Mouse (Mus musculus) forebrain, embryonic 13.5 days (tissue): Measurements from ENCODE around the gene Prkca. TPM values are rescaled to one million over a fixed set of nuclear protein-coding genes. Genes with fewer than 3 reads are reported as not detected.

Experiments
- ATAC-seq: fragments of 200-750 bp; cut with Nextera tagmentation; 2 replicates; pipeline ENCODE4 v1.8.0; 2017
- H3K27ac ChIP-seq: fragments of 300-500 bp; sonication (generic); 2 replicates; pipeline ENCODE4 v1.5.1; 2015; ENCODE audit warnings: inconsistent platforms, mild to moderate bottlenecking, moderate library complexity
- H3K27me3 ChIP-seq: fragments of 300-500 bp; sonication (generic); 2 replicates; pipeline ENCODE4 v1.6.1; 2015; ENCODE audit warnings: mild to moderate bottlenecking, inconsistent platforms
- H3K36me3 ChIP-seq: fragments of 300-500 bp; sonication (generic); 2 replicates; pipeline ENCODE4 v1.6.1; 2015; ENCODE audit warnings: mild to moderate bottlenecking, inconsistent platforms; ENCODE audit not compliant: poor library complexity, severe bottlenecking
- H3K4me1 ChIP-seq: fragments of 300-500 bp; sonication (generic); 2 replicates; pipeline ENCODE4 v1.6.1; 2015; ENCODE audit warnings: inconsistent platforms
- H3K4me2 ChIP-seq: fragments of 300-500 bp; sonication (generic); 2 replicates; pipeline ENCODE4 v1.6.1; 2015; ENCODE audit warnings: inconsistent platforms, mild to moderate bottlenecking, moderate library complexity
- H3K4me3 ChIP-seq: fragments of 300-500 bp; sonication (generic); 2 replicates; pipeline ENCODE4 v1.5.1; 2015; ENCODE audit warnings: mild to moderate bottlenecking, inconsistent platforms
- H3K9ac ChIP-seq: fragments of 300-500 bp; sonication (generic); 2 replicates; pipeline ENCODE4 v1.6.1; 2015; ENCODE audit warnings: mild to moderate bottlenecking, inconsistent platforms
- H3K9me3 ChIP-seq: fragments of 300-500 bp; sonication (generic); replicated peaks from 2 replicates; pipeline ENCODE4 v1.6.1; 2016; ENCODE audit warnings: inconsistent platforms
- WGBS: fragments of 180-500 bp; shearing (Covaris S2); methylation state at CpG from one replicate; pipeline ENCODE4 v1.1.7; 2015; 5-methylcytosine and 5-hydroxymethylcytosine counted together
- polyA plus RNA-seq: library from polyadenylated mRNA; unstranded; fragments of >200 nt; fragmentation: Nextera tagmentation; extraction: Ambion mirVana; gene quantifications from 2 replicates; pipeline ENCODE4 v1.2.1, GENCODE M21; 2015

Gene Prkca
- polyA plus RNA-seq, 1 experiment from 2014 or later = 4.2 TPM

DNA sequence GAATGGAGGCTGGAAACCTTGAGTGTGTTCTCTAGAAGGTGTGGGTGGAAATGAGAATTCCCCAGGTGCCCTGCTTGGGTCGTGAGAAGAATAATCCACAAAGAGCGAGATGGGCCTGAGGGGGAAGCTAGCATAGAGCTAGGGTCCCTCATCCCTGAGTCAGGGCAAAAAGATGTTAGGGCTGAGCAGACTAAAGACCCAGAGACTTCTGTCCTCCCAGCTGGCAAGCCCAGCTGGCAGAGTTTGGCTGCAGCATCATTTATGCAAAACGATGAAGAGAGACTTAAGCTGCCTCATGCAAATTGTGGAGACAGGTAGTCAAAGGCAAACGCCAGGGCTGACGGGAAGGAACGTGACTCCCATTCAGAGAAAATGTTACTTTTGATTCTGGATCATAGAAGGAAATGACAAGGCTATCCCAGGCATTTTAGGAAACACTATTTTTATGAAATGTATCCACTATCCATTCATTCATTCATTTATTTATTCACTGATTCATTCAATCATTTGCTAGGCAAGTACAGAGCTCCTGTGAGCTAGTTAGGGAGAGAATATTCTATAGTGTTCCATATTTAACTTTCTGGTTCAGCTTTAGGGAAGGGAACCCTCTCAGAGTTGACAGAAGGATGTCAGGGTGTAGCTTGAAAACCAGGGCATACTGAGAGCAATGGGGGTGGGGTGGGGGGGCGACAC, 139.4 kb downstream of the Prkca start:
- H3K4me2 ChIP-seq = no peak overlapping the region
- peak overlapping the region; percentile 53; the same call in 1 of the 2 replicates for H3K27ac ChIP-seq
- H3K9ac ChIP-seq = no peak overlapping the region
- no peaks in the 10 kb centered on the region for H3K9me3 ChIP-seq
- 38% methylated on average over 7 of the region's 7 CpGs for WGBS
- H3K36me3 ChIP-seq = no peaks in the 10 kb centered on the region
- H3K4me3 ChIP-seq = no peak overlapping the region
- peaks cover 27% of the 10 kb centered on the region for H3K4me1 ChIP-seq
- H3K27me3 ChIP-seq = no peaks in the 10 kb centered on the region
- ATAC-seq = peak; percentile 69

DNA sequence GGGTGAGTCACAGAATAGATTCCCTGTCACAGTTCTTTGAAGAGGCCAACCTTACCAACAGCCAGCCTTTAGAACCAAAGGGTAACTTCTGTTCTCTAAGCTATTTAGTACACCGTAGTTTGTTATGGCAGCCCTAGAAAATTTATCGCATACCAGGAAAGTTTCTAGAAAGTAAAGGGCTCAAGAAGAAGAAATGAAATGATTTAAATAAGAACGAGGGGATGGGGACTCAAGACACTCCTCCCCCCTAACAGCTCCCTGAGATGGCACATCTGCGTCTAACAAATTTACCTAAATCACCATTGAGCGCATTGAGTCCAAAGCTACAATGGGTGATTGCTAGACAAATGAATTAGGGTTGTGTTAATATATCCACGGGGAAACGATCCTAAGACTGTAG, 140.9 kb downstream of the Prkca start:
- no peak for ATAC-seq
- Histone ChIP-seq H3K36me3 (no peaks in the 10 kb centered on the region), H3K9me3 (no peaks in the 10 kb centered on the region), H3K4me2 (no peak overlapping the region), H3K9ac (no peak overlapping the region), H3K4me3 (no peak overlapping the region), H3K4me1 (peaks cover 27% of the 10 kb centered on the region), H3K27ac (no peak overlapping the region), H3K27me3 (no peaks in the 10 kb centered on the region)
- 90% methylated on average over 7 of the region's 7 CpGs for WGBS

DNA sequence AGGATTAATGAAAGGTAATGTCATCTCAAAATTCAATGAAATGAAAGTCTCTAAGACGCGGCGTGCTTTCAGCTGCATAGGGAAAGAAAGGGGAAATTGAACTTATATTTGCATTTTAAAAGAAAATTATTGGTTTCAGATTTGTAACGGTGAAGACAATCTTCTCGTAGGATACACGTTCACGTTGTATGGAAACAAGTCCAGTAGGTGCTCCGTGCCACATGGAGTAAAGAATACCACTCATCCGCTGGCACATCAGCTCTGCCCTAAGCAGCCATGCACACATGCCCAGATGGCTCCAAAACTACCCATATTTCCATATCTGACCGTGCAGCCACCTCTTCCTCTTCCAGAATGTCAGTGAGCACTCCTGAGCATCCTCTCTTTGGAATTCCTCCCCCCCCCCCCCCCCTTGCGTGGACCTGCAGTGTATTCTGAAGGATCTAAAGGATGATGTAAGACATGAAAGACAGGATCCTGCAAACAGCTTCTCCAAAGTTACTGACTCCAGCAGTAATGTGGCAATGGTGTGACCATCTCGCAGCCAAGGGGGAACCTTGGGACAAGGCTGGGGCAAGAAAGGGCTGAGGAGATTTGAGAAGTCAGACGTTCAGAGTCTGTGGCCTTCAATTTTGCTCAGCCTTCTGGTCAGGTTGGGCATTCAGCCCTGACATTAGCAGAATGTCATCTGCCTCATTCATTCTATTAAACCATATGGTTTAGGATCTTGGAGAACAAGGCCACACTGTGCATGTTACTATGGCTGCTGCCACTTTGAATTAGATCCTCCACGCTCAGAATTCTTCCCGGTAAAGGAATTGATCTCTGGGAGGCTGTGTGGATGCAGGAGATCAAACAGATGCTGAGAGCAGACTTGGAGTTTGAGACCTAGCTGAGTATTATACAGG, 142.8 kb downstream of the Prkca start:
- WGBS = 83% methylated on average over 14 of the region's 15 CpGs

DNA sequence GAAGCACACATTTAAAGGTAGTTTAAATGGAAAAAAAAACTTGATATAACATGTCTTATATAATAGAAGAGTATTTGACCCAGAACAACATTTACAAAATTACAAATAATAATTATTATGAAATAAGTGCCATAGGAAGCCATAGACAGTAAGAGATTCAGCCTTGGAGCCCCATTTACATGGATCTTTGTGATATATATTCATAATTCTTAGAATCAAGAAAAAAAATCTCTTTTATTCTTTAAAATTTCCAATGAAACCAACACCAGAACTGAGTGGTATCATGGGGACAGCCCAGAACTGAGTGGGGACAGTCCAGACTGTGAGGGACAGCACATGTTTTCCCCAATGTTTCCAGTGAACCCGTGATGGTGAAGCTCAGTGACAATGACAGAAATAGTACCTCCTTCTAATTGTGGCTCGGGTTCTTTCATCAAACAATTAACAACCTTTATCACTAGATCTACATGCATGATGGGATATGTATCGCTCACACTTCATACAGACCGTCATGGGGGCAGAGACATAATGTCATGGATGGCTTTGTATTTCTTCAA, 144.2 kb downstream of the Prkca start:
- Histone ChIP-seq H3K27me3 (no peaks in the 10 kb centered on the region), H3K36me3 (no peaks in the 10 kb centered on the region), H3K4me1 (peaks cover 35% of the 10 kb centered on the region), H3K9me3 (no peaks in the 10 kb centered on the region), H3K9ac (no peak overlapping the region), H3K4me3 (no peak overlapping the region), H3K4me2 (no peak overlapping the region), H3K27ac (no peak overlapping the region)
- WGBS = 88% methylated on average over 4 of the region's 4 CpGs
- ATAC-seq = no peak

More for the DNA sequence above, 142.8 kb downstream of the Prkca start:
- ATAC-seq = no peak
- H3K9me3 ChIP-seq = no peaks in the 10 kb centered on the region
- no peak overlapping the region for H3K4me3 ChIP-seq
- no peak overlapping the region for H3K4me2 ChIP-seq
- no peak overlapping the region for H3K27ac ChIP-seq
- no peak overlapping the region for H3K9ac ChIP-seq
- no peaks in the 10 kb centered on the region for H3K36me3 ChIP-seq
- no peaks in the 10 kb centered on the region for H3K27me3 ChIP-seq
- peaks cover 38% of the 10 kb centered on the region for H3K4me1 ChIP-seq

DNA sequence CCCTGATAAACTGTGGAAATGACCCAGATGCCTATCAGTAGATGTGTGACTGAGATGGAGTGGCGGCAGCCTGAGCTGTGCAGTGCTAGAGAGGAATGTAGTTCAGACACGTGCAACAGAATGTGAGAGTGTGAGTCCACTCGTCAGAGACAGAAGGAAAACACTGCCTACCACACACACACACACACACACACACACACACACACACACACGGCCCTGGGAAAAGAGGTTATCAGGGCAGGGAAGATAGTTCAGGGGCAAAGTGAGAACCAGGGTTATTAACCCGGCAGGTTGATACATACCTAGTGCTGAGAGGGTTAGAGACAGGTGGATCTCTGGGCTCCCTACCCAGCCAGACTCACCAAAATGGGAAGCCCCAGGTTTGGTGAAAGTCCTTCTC, 145.1 kb downstream of the Prkca start:
- no peaks in the 10 kb centered on the region for H3K9me3 ChIP-seq
- no peak overlapping the region for H3K9ac ChIP-seq
- no peak overlapping the region for H3K4me3 ChIP-seq
- H3K27ac ChIP-seq = no peak overlapping the region
- no peak overlapping the region for H3K4me2 ChIP-seq
- no peaks in the 10 kb centered on the region for H3K36me3 ChIP-seq
- H3K4me1 ChIP-seq = peaks cover 26% of the 10 kb centered on the region
- WGBS = 75% methylated on average over 5 of the region's 5 CpGs
- ATAC-seq = no peak
- no peaks in the 10 kb centered on the region for H3K27me3 ChIP-seq

DNA sequence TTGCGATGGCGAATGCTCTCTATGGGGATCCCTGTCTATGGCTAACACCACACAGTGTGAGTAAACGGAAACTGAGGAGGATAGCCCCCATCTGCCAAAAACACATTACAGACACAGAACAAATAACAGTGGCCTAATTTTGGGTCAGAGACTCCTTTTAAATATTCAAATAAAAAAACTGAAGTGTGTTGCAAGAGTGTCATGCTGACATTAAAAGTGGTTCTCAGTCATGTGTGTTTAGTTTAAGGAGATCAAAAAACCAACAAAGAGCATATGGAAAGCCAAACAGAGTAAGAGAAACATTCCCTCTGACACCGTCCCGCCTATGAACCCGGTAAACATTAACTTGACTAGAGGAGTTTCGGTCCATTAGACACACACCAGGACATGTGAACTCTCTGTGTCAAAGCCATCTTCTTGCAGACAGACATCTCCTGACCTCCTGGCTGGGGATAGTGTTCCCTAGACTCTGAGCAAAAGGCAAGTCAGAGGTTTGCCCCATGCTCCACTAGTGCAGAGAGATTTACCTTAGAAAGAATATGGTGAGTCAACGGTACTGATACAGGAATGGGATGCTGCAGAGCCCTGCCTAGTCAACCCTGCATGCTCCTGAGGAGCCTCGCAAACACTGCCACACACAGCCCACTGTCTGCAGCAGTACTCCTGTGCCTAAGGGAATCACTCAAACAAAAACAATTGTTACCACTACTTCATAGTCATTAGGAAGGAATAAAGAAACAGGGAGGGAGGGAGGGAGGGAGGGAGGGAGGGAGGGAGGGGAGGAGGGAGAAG, 146.1 kb downstream of the Prkca start:
- ATAC-seq = 0 out of 2 replicates have a peak, but pooled peaks have one; percentile 33
- Histone ChIP-seq H3K4me3 (no peak overlapping the region), H3K27ac (no peak overlapping the region), H3K4me2 (no peak overlapping the region), H3K27me3 (no peaks in the 10 kb centered on the region), H3K9ac (no peak overlapping the region), H3K36me3 (no peaks in the 10 kb centered on the region), H3K9me3 (no peaks in the 10 kb centered on the region), H3K4me1 (peaks cover 18% of the 10 kb centered on the region)
- 69% methylated on average over 9 of the region's 9 CpGs for WGBS

DNA sequence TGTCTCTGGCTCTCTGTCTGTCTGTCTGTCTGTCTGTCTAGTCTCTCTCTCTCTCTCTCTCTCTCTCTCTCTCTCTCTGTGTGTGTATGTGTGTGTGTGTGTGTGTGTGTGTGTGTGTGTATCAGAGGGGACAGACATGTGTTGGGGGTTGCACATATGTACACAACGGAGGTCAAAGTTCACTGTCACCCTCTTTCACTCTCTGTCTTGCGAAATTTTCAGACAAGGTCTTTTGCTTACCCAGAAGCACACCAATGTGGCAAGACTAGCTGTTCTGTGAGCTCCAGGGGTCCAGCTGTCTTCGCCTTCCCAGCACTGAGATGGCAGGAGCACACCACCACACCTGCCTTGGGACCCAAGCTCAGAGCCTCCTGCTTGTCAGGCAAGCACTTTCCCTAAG, 146.9 kb downstream of the Prkca start:
- no peak overlapping the region for H3K9ac ChIP-seq
- no peaks in the 10 kb centered on the region for H3K27me3 ChIP-seq
- H3K4me3 ChIP-seq = no peak overlapping the region
- H3K4me2 ChIP-seq = no peak overlapping the region
- ATAC-seq = no peak
- H3K27ac ChIP-seq = no peak overlapping the region
- WGBS = 82% methylated on average over 3 of the region's 3 CpGs
- H3K4me1 ChIP-seq = peaks cover 18% of the 10 kb centered on the region
- no peaks in the 10 kb centered on the region for H3K36me3 ChIP-seq
- H3K9me3 ChIP-seq = no peaks in the 10 kb centered on the region

DNA sequence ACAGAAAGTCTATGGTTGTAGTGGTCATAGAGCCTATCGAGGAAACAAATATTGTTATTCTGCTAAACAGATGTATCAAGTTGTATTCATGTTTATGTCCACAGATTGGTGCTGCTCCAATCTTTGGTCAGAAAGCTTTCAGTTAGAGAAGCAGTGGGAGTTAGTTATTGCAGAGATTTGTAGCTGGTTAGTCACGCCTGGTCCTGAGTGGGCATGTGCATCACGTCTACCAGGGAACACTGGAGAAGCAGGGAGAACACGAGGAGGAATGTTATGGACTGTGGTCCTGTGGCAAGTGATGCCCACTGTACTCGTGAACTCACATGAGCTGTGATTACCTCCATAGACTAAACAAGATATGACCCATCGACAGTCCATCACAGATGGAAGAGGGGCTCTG, 153.4 kb downstream of the Prkca start:
- peaks cover under 1% of the 10 kb centered on the region for H3K4me1 ChIP-seq
- H3K27ac ChIP-seq = no peak overlapping the region
- H3K9ac ChIP-seq = no peak overlapping the region
- no peaks in the 10 kb centered on the region for H3K27me3 ChIP-seq
- 96% methylated on average over 6 of the region's 6 CpGs for WGBS
- no peaks in the 10 kb centered on the region for H3K9me3 ChIP-seq
- H3K4me3 ChIP-seq = no peak overlapping the region
- H3K36me3 ChIP-seq = no peaks in the 10 kb centered on the region
- no peak for ATAC-seq
- no peak overlapping the region for H3K4me2 ChIP-seq

DNA sequence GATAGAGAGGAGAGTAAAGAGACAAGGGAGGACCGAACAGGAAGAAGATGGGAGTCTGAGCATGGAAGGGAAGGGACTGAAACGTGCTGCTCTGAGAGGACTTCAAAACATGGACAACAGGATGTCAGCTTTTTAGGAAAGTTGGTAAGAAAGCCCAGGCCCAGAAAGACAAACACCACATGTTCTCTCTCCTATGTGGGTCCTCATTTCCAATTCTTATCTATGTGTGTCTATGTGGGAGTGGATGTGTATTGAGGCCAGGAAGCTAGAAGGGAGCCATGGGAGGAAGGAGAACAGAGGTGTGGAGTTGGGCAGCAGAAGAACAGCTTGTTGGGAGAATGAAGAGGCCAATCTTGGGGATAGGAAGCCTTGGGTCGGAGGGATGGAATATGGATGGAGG, 154.4 kb downstream of the Prkca start:
- no peaks in the 10 kb centered on the region for H3K36me3 ChIP-seq
- H3K9ac ChIP-seq = no peak overlapping the region
- no peaks in the 10 kb centered on the region for H3K9me3 ChIP-seq
- H3K27ac ChIP-seq = no peak overlapping the region
- H3K4me1 ChIP-seq = no peaks in the 10 kb centered on the region
- H3K4me3 ChIP-seq = no peak overlapping the region
- ATAC-seq = no peak
- 93% methylated on average over 3 of the region's 3 CpGs for WGBS
- no peaks in the 10 kb centered on the region for H3K27me3 ChIP-seq
- H3K4me2 ChIP-seq = no peak overlapping the region

DNA sequence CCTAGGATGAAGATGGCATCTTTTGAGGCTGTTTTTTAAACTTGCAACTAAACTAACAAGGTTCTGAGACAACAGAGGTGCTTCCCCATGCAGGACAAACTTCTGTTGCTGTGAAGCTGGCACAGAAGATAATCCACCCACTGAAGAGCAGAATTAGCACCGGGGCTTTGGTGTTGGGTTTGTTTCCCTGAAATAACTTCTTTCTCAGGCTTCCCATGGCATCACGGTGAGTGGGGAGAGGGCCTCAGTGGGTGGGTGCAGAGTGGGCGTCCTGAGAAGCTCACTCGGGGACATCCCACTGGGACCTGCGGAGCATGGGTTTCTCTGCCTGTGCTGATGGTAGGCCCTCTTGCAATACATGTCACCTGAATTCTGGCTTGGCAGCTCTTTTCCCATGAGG, 161.3 kb downstream of the Prkca start:
- no peak for ATAC-seq
- no peaks in the 10 kb centered on the region for H3K36me3 ChIP-seq
- H3K27me3 ChIP-seq = no peaks in the 10 kb centered on the region
- no peaks in the 10 kb centered on the region for H3K9me3 ChIP-seq
- no peak overlapping the region for H3K9ac ChIP-seq
- H3K4me2 ChIP-seq = no peak overlapping the region
- 84% methylated on average over 5 of the region's 5 CpGs for WGBS
- H3K4me3 ChIP-seq = no peak overlapping the region
- peaks cover 23% of the 10 kb centered on the region for H3K4me1 ChIP-seq
- H3K27ac ChIP-seq = peak overlapping the region; percentile 40

DNA sequence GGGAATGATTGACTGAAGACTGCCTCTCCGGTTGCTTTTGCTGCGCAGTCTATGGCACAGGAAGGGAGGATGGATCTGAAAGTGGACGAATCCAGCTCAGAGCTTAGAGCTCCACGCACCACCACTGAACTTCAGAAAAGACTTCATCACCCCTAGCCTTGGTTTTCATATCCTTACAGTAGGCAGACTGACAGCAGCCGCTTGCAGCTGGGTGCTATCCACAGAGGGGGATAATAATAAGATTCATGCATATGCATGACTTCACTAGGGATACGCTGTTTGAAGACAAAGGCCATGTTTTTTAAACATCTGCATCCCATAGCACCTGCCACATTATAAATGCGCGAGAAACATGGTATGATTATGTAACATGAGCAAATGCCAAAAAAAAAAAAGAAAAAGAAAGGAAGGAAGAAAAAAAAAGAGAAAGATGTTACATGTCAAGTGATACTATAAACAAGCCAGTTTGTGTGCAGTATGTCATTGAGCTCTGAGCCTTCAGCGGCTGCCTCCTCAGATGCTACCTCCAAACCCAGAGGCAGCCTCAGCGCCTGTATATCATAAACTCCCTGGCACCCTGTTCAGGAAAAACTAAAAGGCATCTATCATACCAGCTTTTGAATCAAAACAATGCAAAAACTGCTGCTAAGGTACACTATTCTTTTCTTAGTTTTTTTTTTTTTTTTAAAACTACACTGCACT, 162.6 kb downstream of the Prkca start:
- no peaks in the 10 kb centered on the region for H3K9me3 ChIP-seq
- no peak overlapping the region for H3K9ac ChIP-seq
- peaks cover 23% of the 10 kb centered on the region for H3K4me1 ChIP-seq
- H3K4me3 ChIP-seq = no peak overlapping the region
- peak; percentile 92 for ATAC-seq
- H3K4me2 ChIP-seq = peak overlapping the region; percentile 18; the same call in 1 of the 2 replicates
- no peaks in the 10 kb centered on the region for H3K36me3 ChIP-seq
- WGBS = 52% methylated on average over 10 of the region's 10 CpGs
- H3K27me3 ChIP-seq = no peaks in the 10 kb centered on the region
- H3K27ac ChIP-seq = peak overlapping the region; percentile 76
